Mouse (Mus musculus) spleen, embryonic (tissue): ENCODE measurements around the gene Podxl.

Experiments used
- CTCF ChIA-PET: fragments of 350-600 bp; sonication (Branson Sonifier 250); formaldehyde crosslinking; loops from one replicate; lab custom pipeline; 2022; lab: Charles Lee

Gene Podxl

DNA sequence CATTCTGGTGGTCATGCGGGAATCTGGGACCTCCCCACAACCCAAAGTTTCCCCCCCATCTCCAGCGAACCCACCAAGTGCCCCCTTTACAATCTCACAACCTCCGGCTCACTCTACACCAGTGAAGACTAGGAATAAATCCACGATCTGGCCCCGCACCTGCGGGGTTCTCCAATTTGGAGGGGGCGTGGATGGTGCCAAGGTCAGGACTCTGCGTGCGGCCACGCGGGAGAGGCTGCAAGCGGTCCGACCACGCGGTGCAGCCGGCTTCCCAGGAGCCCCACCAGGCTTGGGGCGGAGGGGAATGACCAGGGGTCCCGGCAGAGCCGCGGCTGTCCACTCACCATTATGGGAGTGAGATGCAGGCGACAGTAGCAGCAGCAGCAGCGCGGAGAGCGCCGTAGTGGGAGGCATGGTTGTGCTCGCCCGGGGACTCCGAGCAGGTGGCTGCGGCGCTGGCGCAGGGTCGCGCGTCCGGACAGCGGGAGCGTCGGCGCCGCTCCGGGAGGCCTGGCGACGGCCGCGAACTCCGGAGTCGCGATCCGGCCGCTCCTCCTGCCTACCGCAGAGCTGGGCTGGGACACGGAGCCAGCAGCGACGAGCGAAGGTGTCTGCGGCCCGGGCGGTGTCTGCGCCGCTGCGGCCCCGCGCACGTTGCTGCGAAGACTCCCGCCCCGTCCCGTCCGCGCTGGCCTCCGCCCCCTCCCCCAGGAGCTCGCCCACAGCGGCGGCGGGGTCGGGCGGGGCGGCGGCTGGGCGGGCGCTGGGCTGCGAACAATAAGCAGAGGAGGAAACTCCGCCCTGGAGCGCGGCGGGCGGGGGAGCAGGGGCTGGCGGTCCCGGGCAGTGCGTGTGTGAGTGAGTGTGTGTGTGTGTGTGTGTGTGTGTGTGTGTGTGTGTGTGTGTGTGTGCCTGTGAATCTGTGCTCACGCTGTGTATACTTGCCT is at the start of gene Podxl:
Podxl (minus strand) TSS at position 747 of the 947 bp plus-strand sequence.
- CTCF ChIA-PET = no interaction called here

DNA sequence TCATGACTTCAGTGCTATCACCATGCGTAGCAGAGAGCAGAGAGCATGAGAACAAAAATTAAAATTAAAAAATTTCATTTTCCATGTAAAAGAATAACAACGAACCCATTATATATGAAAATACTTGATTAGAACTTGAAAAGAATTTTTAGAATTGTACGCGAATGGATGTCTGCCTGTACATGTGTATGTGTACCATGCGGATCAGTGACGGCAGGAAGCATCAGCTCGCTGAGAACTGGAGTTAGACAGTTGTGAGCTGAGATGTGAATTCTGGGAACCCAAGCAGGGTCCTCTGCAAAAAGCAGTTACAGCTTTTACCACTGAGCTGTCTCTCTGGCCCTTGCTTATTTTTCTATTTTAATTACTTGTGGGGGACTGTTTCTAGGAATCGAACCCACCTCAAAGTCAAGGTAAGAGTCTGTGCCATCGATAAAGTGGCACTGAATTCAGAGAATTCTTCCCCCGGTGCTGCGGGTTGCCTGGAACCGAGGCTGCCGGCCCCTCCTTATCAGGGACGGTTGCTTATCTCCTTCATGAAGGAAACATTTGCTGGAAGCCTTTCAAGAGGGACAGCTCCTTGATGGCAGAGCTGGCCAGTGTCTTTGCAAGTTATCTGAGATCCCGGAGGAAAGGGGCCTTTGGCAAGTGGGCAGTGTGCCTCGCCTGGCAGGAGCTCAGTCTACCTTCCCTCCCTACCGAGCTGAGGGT is 48.9 kb upstream of the Podxl start:
- CTCF ChIA-PET = no interaction called here

DNA sequence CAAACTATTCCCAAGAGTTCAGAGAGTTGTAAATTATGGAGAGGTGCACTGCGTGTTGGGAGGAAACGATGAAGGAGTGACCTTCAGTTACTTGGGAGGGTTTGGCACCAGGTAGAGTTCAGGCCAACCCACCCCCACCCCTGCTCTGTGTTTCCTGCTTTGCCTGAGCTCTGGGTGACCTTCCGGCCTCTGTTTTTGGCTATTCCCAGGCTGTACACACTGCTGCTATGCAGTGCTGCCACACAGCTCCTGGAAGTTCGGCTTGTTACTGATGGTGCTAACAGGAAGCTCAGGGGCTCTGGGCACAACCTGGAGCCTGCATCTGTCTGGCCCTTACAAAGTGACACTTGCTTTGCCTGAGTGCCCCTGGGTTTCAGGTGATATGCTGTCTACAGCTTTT is 42.6 kb upstream of the Podxl start:
- CTCF ChIA-PET = no interaction called here

DNA sequence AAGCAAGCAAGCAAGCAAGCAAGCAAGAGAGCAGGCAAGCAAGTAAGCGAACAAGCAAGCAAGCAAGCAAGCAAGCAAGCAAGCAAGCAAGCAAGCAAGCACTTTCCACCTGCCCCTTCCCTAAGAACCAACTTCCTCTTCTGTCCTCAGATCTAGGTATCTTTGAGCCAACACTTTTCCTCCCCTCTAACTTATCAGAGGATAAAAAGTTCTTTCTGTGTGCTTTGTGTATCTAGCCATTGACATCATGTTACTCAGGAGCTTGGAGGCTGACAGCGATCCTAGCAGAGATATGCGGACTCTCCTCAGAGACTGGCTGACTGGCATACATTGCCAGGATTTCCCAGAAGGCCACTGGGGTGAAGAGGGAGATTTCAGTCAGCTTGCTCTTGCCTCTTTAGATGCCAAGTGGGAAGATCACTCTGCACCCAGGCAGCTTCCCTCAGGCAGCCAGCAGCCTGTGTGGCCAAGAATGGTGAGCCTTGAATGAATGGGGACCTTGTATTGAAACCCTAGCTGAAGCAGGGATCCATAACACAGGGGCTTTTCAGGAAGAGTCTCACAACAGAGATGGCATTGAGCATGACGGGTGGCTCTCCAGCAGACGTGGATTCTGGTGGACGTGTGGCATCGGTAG is 41.0 kb upstream of the Podxl start:
- CTCF ChIA-PET = no interaction called here

DNA sequence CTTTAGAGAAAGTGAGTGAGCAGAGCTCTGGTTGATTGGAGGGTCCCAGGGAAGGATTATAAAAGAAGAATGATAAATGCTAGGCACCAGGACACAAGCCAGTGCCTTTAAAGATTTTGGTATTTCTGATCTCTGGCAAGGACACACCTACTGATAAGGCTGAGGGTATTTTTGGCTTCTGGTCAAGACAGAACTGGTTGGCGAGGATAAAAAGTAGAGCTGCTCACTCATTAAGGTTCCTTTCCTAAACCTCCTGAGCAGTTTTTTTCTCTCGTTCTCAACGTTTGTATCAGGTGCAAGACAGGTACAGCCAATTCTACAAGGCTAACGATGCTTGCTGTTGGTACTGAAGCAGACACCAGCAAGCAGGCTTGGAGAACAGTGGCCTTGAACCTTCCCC is 38.7 kb upstream of the Podxl start:
- CTCF ChIA-PET = interaction anchor here (0.6 kb wide), 1 partner anchor 191 kb away, joined by 3 read pairs; no protein-coding TSS in a partner anchor

DNA sequence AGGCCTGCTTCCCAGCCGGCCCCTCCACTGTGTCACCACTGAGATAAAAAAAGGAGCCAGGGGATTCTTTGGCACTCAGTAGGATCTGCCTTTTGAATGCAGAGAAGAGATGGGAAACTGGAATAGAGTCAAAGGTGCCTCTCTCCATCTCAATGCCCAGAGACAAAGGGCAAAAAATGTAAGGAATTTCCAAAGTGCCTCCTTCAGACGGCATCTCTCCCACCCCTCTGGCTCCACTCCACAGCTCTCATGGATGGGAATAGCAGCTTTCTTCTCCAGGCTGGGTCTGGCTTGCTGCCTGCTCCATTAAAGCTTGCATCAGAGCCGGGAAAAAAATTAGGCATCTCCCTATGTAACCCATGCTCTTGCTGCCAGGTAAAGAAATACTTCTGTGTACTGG is 37.4 kb upstream of the Podxl start:
- CTCF ChIA-PET = no interaction called here

DNA sequence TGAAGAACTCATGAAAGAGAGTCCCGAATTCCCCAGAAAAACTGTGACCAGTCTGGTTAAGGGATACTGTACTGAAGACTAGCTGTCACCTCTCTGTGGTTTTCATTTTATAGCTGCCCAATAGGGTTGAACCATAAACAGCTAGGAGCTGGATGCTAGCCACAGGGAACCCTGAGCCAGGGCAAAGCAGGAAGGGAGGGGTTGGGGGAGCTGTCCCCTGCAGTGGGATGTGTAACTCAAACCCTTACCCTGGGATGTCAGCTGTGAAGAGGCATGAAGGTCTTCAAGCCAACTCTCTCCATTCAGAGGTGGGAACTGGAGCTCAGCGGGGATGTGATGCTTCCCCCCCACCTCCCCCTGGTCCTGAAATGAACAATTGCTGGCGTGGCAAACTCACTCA is 36.1 kb upstream of the Podxl start:
- CTCF ChIA-PET = no interaction called here

DNA sequence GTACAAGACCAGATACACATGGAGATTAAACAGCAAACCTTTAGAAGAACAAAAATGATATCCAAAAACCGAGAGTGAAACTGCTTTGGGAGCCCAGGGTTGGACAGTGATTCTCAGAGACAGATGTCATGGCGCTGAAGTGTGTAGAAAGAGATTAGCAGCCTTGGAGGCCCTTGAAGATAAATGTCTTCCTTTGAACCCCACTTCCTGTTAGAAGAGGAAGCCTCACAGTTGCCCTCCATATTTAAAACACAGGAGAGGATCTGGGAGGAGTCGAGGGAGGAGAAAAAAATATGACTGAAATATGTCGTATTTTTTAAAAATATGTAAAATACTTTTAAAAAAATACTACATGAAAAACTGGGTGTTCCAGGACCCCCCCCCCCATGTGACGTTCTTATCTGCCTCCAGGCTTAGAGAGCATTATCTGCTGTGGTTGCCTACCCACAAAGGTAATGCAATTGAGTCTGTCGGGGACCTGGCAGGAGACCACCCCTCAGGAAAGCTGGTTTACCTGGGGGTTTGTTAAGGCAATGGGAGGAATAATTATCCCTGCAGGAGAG is 34.6 kb upstream of the Podxl start:
- CTCF ChIA-PET = no interaction called here

DNA sequence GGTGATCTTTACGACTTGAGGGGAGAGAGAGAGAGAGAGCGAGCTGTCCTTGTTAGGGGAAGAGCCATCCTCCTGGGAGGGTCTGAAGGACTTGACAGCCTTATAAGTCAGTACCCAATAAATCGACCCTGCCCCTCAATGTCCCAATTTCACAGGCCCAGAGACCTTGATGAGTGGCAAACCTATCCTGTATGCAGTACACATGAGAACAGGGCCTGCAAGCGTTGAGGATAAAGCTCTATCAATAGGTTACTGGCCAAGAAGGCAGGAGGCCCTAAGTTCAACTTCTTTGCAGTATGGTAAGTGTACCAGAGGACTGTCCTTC is 33.3 kb upstream of the Podxl start:
- CTCF ChIA-PET = no interaction called here

DNA sequence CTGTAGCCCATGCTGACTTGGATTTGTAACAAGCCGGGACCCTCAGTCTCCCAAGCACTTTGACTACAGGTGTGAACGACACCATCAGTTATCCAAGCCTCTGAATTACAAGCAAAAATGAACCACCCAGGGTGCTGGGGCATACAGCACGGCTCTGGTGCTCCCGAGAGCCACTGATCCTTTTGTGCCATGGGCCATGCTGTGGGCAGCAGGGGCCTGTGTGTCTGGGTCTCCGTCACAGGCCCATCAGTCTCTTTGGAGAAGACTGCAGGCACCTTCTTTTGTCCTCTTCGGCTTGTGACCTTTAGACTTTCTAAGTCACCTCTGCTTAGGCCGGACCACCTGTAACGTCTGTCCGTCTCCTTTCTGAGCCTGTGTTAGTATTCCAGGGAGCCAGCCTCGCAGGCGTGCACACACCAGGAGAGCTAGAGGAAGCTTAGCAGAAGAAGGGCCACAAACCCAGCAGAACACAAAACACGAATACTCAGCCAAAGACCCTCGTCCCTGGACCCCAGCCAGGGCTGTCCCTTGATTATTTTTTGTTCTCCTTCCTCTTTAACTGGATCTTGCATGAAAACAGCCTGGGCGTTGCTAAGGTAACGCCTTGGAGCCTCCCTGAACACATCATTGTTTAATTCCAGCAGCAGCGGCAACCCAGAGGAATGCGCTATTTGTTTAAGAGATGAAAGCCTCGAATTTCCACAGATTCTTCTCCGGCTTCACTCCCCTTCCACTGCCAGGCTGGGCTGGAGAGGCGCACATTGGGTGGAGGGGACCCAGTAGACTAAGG is 32.8 kb upstream of the Podxl start:
- CTCF ChIA-PET = no interaction called here

DNA sequence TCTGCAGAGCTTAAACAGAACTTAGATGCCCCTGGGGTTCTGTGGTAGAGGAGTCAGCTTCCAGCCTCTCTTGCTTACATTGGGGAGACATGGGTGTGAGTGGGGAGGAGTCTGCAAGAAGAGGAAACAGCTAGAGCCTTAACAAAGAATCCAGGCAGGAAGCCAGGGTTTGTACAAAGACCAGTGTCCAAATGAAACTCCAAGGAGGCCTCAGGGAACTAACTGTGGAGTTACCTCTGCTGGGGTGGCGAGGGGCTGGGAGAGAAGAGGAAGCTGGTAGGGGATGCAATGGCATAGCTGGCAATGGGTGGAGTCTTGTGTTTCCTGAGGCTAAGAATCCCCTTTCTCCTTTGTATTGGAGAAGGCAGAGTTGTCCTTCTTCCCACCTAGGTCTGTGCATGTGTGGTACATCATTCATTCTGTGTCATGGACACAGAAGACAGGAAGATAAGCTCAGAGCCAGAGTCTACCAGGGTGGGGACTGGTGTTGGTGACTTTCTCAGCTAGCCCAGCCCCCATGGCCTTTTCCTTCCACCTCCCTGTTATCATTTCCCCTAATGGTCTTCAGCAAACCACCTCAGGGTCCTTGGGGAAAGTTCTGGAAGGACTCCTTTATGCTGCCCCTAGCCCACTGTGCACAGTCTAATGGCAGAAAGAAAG is 28.9 kb upstream of the Podxl start:
- CTCF ChIA-PET = no interaction called here

DNA sequence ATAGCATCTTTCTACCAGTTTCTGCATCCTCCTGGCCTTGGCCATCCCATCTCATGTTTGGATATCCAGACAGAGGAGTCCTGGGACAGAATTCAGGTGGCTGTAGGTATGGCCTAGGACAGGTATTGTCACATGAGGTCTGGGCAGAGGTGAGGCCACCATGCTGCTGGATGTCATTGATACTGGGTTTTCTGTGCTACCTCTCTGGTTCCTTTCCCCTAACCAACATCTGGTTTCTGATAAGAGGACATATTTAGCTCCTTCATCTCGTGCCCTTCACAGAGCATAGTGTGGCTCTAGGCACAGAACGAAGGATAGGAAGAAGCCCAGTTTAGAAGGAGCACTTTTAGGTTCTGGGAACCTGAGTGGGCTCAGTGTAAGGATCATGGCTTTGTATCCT is 28.3 kb upstream of the Podxl start:
- CTCF ChIA-PET = no interaction called here

DNA sequence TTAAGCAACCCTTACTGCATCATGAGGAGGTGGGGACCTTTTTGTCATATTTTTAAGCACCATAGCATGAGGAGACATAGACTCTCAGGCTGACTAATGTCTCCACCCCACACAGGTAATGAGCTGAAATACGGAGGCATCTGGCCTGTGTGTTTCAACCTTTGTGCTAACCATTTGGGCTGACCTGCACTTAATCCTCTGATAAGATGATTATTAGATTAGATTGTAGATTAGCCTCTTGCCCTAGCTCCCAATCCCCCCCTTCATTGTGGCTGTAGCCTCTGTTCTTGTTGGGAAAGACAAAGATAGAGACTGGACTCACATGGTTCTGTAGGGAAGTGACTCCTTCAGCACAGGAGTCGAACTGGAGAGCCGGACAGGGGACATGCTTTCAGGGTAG is 27.9 kb upstream of the Podxl start:
- CTCF ChIA-PET = no interaction called here

DNA sequence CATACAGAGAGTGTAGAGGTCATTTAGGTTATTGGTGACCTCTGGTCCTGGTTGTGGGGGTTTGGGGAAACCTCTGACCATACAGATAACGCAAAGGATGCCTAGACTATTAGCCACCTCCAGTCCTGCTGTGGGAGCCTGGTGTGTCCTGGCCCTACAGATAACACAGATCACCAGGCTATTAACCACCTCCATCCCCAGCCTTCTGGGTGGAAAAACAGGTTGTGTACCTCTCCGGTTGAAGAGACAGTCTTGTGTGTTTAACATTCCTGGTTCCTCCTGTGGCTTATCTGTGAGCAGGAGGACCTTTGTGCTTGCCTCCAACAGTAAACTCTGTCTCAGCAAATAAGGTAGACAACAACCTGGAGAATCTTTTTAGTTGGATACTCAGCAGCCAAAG is 27.0 kb upstream of the Podxl start:
- CTCF ChIA-PET = no interaction called here

DNA sequence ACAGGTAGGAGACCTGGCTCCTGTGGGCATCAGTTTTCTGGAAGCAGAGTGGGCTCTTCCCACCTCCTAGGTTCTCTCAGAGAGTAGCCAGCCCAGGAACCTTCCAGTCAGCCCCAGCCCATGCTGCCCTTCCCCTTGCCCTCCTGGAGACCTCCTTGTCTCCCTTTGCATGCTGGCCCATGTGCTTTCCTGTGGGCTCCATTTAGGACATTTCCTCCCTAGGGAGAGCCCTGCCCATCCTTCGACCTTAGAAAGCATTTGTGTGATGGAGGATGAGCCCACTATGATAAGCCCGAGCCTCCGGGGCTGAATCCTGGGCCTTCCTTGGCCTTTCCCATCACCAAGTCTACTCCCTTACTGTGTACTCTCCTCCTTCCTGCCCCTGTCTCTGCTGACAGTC is 25.5 kb upstream of the Podxl start:
- CTCF ChIA-PET = no interaction called here

DNA sequence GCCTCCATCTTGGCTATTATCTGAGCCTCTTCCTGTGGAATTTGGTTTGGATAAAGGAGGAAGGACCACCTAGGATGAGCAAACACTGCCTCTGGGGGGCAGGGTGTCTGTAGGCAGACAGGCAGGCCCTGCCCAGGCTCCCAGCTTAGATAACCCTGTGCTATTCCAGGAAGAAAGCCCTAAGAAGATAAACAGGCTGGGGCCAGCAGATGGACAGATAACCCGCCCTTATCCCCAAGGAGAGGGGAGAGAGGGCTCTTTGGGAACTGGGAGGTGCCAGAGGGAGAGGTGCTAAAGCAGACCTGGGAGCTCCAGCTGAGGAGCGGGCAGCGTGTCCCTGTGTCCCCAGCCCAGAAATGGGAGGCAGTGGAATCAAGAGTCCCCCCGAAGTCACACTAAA is 23.9 kb upstream of the Podxl start:
- CTCF ChIA-PET = no interaction called here

DNA sequence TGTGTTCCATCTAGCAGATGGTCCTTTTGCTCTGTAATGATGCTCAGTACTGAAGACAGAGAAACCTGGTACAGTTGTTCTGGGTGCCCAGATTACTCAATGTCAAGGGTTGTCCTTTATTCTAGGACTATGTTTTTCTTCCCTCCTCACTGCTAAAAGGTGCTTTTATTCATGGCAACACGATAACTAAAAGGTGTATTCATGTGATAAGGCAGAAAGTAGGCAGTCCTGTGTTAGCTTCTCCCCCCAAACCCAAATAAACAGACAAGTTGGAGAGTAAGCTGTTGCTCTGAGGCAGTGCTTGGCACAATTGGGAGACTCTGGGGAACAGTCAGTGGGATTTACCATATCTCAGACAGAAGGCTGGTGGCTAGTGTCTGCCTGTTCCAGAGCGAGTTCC is 22.3 kb upstream of the Podxl start:
- CTCF ChIA-PET = no interaction called here

DNA sequence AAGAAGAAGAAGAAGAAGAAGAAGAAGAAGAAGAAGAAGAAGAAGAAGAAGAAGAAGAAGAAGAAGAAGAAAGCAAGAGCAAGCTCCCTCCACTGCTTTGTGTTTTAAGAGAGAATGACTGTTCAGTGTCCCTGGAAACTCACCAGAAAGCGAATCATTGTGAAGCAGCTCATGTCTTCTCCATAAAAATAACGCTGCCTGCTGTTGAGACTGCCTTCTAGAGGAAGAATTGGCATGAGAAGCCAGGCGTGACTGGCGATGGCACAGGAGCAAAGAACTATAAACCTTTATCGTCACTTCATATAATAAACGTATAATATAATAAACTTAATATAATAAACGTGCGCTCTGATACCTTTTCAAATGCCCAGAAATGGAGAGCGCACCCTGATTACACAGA is 12.4 kb upstream of the Podxl start:
- CTCF ChIA-PET = no interaction called here

DNA sequence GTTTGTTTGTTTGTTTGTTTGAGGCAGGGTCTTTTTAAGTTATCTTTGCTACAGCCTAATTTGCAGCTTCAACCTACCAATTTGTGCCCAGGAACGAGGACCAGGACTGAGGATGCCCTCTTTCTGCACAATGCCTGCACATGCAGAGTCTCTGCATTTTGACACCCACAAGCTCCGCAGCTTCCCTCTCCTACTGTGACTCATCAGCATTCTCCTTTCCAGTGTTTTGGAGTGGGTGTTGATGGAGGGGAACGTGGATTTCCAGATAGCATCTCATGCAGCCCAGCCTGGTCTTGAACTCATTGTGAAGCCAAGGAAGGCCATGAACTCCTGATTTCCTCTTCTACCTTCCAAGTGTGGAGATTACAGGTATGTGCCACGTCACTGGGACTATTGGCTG is 11.3 kb upstream of the Podxl start:
- CTCF ChIA-PET = no interaction called here

DNA sequence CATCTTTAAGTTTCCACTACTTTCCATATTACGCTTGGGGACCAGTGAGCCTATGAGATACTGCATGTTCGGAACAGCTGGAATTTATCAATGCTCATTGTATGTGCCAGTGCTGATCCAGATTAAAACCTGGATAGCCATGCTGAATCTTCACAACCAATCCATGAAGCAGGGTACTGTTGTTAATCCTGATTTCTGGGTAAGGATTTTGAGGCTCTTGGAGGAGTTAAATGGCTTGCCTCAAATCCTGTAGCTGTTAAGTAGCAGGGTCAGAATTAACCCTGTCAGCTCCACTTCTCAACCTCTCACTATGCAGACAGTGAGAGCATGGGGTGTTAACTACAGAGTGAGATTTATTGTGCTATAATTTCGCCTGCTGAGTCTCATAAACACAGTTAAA is 7.7 kb upstream of the Podxl start:
- CTCF ChIA-PET = no interaction called here

DNA sequence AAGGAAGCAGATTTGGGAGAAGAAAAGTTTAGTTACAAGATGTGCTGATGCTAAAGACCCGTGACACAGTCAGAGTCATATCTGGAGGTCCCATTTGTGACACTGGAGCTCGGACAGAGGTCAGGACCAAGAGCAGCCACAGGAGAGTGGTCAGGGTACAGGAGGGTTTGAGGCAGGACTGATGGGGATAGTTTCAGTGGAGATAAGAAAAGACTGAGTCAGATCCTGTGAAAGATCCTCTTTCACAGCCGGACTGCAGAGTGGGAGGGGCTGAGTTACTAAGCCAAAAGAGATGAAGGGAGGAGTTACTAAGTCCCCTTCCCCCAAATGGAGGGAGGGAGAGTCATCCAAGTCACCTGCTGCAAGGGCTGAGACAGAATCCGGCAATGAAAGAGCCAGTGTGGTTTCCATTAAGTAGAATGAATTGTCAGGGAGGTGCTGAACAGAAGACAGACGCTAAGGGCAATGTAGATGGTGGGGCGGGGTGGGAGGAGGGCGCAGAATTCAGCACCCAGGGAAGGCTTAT is 4.4 kb upstream of the Podxl start:
- CTCF ChIA-PET = no interaction called here
